Mouse (Mus musculus): ENCODE data around the gene Spr.
"Not testable (repeated sequence)": the region's sequence is repeated elsewhere in the genome, so short reads cannot be mapped to it uniquely, and the experiment has no call there.

The Spr gene

GRCm38 (mm10) chr6:85132237-85132636, 5.3 kb downstream of the Spr start:
- DNase-seq (ENCODE audit: low read depth, low spot score) = not testable (repeated sequence)

DNA sequence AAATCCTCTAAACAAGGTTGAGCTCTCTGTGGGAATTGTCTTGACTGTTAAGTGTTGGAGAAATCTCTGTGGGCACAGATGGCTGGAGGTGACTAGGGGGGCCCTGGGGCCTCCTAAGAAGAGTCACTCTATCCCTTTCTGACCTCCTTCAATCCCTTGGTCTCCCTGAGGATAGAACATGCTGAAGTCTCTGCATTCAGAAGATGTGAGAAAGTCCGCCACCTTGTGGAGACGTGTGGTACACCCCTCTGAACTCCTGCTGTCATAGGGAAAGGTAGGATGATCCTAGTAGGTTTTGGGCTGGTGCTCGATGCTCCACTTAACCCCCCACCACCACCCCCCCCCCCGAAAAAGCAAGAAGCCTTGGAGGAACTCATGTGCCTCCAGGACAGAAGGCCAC, 5.9 kb downstream of the Spr start:
- peak; percentile 81 for DNase-seq (ENCODE audit: low read depth, low spot score)

- DNase-seq (ENCODE audit: low read depth, low spot score) = peak; percentile 71
These were observed 19.7 kb downstream of the Spr start for GRCm38 (mm10) chr6:85117545-85118511.

DNA sequence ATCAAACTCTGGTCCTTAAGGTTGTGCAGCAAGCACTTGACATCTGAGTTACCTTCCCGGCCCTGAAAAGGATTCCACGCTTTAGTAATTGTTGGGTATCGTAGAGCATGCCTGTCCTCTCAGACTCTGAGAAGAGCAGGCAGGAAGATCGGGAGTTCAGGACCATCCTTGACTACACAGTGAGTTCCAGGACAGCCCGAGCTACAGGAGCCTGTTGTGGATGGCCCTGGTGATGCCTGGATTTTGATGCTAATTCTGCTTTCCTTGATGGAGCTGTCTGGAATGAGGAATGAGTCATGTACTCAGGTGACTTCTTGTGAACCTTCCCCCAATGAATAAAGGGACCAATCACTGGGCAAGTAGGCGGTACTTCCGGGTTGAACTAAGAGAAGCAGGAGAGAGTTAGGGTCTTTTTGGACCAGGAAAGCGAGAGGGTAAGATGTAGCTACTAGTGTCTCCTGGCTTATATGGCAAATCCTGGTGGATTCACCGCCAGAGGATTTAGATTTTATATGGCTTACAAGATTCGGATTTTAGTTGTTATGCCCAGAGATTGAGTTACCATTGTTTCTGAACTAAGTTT, 32.4 kb downstream of the Spr start:
- DNase-seq (ENCODE audit: low read depth, low spot score) = no peak

GRCm38 (mm10) chr6:85103321-85103720, 34.2 kb downstream of the Spr start:
- DNase-seq (ENCODE audit: low read depth, low spot score) = no peak

DNA sequence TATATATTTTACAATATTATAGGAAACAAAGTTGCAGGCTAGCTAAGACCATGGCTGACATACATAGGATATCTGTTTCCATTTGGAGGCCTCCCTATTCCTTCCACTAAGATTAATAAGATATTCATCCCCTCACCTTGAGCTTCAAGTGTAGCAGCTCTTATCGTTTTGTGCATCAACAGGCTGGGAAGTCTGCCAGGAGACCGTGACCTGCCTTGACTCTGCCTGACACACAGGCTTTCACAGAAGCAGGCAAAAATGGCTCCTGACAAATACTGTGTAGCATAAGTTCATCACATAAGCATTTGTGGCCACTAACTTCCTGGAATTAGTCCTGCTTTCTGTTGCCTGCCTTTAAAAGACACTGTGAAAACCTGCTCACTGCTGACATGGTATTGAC, 41.1 kb downstream of the Spr start:
- no peak for DNase-seq (ENCODE audit: low read depth, low spot score)

DNA sequence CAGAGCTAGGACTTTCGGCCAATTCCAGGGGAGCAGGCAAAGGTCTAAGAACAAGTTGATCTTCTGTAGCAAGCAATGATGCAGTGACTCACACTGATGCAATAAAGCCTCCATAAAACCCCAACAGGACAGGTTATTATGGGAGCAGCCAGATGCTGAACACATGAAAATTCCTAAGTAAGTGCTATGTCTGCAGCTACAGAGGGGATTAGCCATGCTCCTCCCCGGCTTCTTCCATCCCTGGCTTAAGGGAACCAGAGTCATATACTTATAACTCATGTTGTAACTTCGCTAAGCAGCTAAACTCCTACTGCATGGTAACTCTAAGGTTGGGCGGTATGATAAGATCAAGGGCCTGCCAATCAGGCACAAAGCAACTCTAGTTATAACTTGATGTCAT, 50.1 kb downstream of the Spr start:
- DNase-seq (ENCODE audit: low read depth, low spot score) = no peak

DNA sequence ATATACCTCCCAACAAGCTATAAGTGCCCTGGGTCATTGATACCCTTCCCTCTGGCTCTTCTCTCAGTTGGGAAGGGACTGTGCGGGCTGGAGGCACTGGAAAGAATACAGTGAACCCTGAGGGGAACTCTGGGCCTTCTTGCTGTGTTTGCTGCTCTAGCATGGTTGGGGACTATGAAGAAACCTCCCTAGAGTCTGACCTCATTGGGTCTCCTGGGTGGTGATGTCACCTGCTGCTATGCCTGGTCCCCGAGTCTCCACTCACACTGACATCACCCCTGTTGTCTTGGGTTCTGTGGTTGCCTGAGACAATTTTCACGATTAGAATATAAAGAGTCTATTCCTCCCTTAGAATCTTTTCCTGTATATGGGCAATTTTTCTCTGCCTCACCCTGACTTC, 50.9 kb downstream of the Spr start:
- no peak for DNase-seq (ENCODE audit: low read depth, low spot score)
